Mouse (Mus musculus) midbrain, embryonic 16.5 days (tissue): ENCODE measurements at regions not wholly inside any gene's neighbourhood (a gene's known extent, or its start where the extent isn't known, plus 50 kb on each side); places are given as distances from the start of the nearest gene placed in this dataset.

Source experiments
- ATAC-seq: fragments of 200-750 bp; cut with Nextera tagmentation; 2 replicates; pipeline ENCODE4 v1.8.0; 2017; ENCODE audit warnings: moderate TSS enrichment
- H3K27ac ChIP-seq: fragments of 300-500 bp; sonication (generic); 2 replicates; pipeline ENCODE4 v1.5.1; 2014; ENCODE audit warnings: mild to moderate bottlenecking, low read length, mixed read lengths
- H3K27me3 ChIP-seq: fragments of 300-500 bp; sonication (generic); 2 replicates; pipeline ENCODE4 v1.6.1; 2014; ENCODE audit warnings: low read depth, low read length, mixed read lengths; ENCODE audit not compliant: control insufficient read depth, insufficient read depth
- H3K36me3 ChIP-seq: fragments of 300-500 bp; sonication (generic); 2 replicates; pipeline ENCODE4 v1.6.1; 2014; ENCODE audit warnings: mild to moderate bottlenecking, low read length, moderate library complexity, mixed read lengths; ENCODE audit not compliant: control insufficient read depth, insufficient read depth
- H3K4me1 ChIP-seq: fragments of 300-500 bp; sonication (generic); 2 replicates; pipeline ENCODE4 v1.6.1; 2014; ENCODE audit warnings: mild to moderate bottlenecking, low read length, mixed read lengths; ENCODE audit not compliant: control insufficient read depth, insufficient read depth
- H3K4me2 ChIP-seq: fragments of 300-500 bp; sonication (generic); 2 replicates; pipeline ENCODE4 v1.6.1; 2014; ENCODE audit warnings: mild to moderate bottlenecking, low read length, mixed read lengths
- H3K4me3 ChIP-seq: fragments of 300-500 bp; sonication (generic); 2 replicates; pipeline ENCODE4 v1.5.1; 2014; ENCODE audit warnings: low read depth, mild to moderate bottlenecking, low read length, moderate library complexity, mixed read lengths
- H3K9ac ChIP-seq: fragments of 300-500 bp; sonication (generic); 2 replicates; pipeline ENCODE4 v1.6.1; 2014; ENCODE audit warnings: low read depth, low read length, mixed read lengths
- H3K9me3 ChIP-seq: fragments of 300-500 bp; sonication (generic); replicated peaks from 2 replicates; pipeline ENCODE4 v1.6.1; 2014; ENCODE audit warnings: mild to moderate bottlenecking, low read length, mixed read lengths; ENCODE audit not compliant: control insufficient read depth, poor library complexity, severe bottlenecking
- WGBS: fragments of 180-500 bp; shearing (Covaris S2); extraction: QIAGEN DNeasy Blood & Tissue Kit; methylation state at CpG from one replicate; pipeline ENCODE4 v1.1.7; 2014; 5-methylcytosine and 5-hydroxymethylcytosine counted together

GRCm38 (mm10) chr1:60655206-60655605 lies 61.4 kb upstream of the Cd28 start:
- Histone ChIP-seq H3K27ac (no peak overlapping the region), H3K4me1 (no peaks in the 10 kb centered on the region), H3K4me3 (no peak overlapping the region), H3K27me3 (no peaks in the 10 kb centered on the region), H3K9ac (no peak overlapping the region), H3K4me2 (no peak overlapping the region), H3K36me3 (no peaks in the 10 kb centered on the region), H3K9me3 (no peaks in the 10 kb centered on the region)
- ATAC-seq, result no peak
- WGBS, result 50% methylated on average over 2 of the region's 2 CpGs

- no peak for ATAC-seq
These were observed 64.0 kb upstream of the Cd28 start for GRCm38 (mm10) chr1:60652570-60653011.

GRCm38 (mm10) chr1:60650158-60650557 lies 66.4 kb upstream of the Cd28 start:
- WGBS, result 86% methylated on average over 3 of the region's 3 CpGs
- H3K4me3 ChIP-seq, result no peak overlapping the region
- H3K27ac ChIP-seq, result no peak overlapping the region
- ATAC-seq, result no peak
- H3K9ac ChIP-seq, result no peak overlapping the region
- H3K9me3 ChIP-seq, result no peaks in the 10 kb centered on the region
- H3K4me2 ChIP-seq, result no peak overlapping the region
- peaks cover 6% of the 10 kb centered on the region; the same call in 1 of the 2 replicates for H3K4me1 ChIP-seq
- no peaks in the 10 kb centered on the region for H3K27me3 ChIP-seq
- no peaks in the 10 kb centered on the region for H3K36me3 ChIP-seq

More at GRCm38 (mm10) chr1:60652570-60653011, 64.0 kb upstream of the Cd28 start:
- Histone ChIP-seq H3K4me1 (peaks cover 6% of the 10 kb centered on the region; the same call in 1 of the 2 replicates), H3K27me3 (no peaks in the 10 kb centered on the region), H3K36me3 (no peaks in the 10 kb centered on the region), H3K9me3 (no peaks in the 10 kb centered on the region), H3K9ac (no peak overlapping the region), H3K4me2 (no peak overlapping the region), H3K4me3 (no peak overlapping the region), H3K27ac (no peak overlapping the region)
- 82% methylated on average over 4 of the region's 4 CpGs for WGBS

GRCm38 (mm10) chr1:60649303-60649850 lies 67.2 kb upstream of the Cd28 start:
- Histone ChIP-seq H3K4me1 (peaks cover 6% of the 10 kb centered on the region; the same call in 1 of the 2 replicates), H3K9me3 (no peaks in the 10 kb centered on the region), H3K27ac (no peak overlapping the region), H3K36me3 (no peaks in the 10 kb centered on the region), H3K4me3 (no peak overlapping the region), H3K4me2 (no peak overlapping the region), H3K27me3 (no peaks in the 10 kb centered on the region), H3K9ac (no peak overlapping the region)
- WGBS, result 42% methylated on average over 8 of the region's 8 CpGs
- no peak for ATAC-seq

GRCm38 (mm10) chr1:60646828-60647227 lies 69.8 kb upstream of the Cd28 start:
- Histone ChIP-seq H3K4me3 (no peak overlapping the region), H3K9me3 (no peaks in the 10 kb centered on the region), H3K27me3 (no peaks in the 10 kb centered on the region), H3K36me3 (no peaks in the 10 kb centered on the region), H3K27ac (no peak overlapping the region), H3K4me2 (no peak overlapping the region), H3K9ac (no peak overlapping the region), H3K4me1 (peaks cover 6% of the 10 kb centered on the region; the same call in 1 of the 2 replicates)
- WGBS, result 60% methylated on average over 5 of the region's 5 CpGs
- no peak for ATAC-seq

- no peak overlapping the region for H3K4me3 ChIP-seq
- H3K9ac ChIP-seq, result no peak overlapping the region
- no peaks in the 10 kb centered on the region for H3K27me3 ChIP-seq
- ATAC-seq, result no peak
- 60% methylated on average over 5 of the region's 5 CpGs for WGBS
- no peaks in the 10 kb centered on the region for H3K9me3 ChIP-seq
- H3K4me2 ChIP-seq, result no peak overlapping the region
- no peak overlapping the region for H3K27ac ChIP-seq
- H3K36me3 ChIP-seq, result no peaks in the 10 kb centered on the region
- H3K4me1 ChIP-seq, result peaks cover 6% of the 10 kb centered on the region; the same call in 1 of the 2 replicates
These were observed 70.4 kb upstream of the Cd28 start for GRCm38 (mm10) chr1:60646174-60646573.

- ATAC-seq, result no peak
- WGBS, result 41% methylated on average over 1 of the region's 1 CpGs
- Histone ChIP-seq H3K4me2 (no peak overlapping the region), H3K36me3 (no peaks in the 10 kb centered on the region), H3K27me3 (no peaks in the 10 kb centered on the region), H3K9me3 (no peaks in the 10 kb centered on the region), H3K27ac (no peak overlapping the region), H3K4me1 (peaks cover 6% of the 10 kb centered on the region; the same call in 1 of the 2 replicates), H3K4me3 (no peak overlapping the region), H3K9ac (no peak overlapping the region)
These were observed 71.4 kb upstream of the Cd28 start for GRCm38 (mm10) chr1:60645176-60645575.

- H3K4me3 ChIP-seq, result no peak overlapping the region
- H3K27me3 ChIP-seq, result no peaks in the 10 kb centered on the region
- H3K27ac ChIP-seq, result no peak overlapping the region
- WGBS, result 75% methylated on average over 3 of the region's 3 CpGs
- H3K4me1 ChIP-seq, result no peaks in the 10 kb centered on the region
- no peak overlapping the region for H3K4me2 ChIP-seq
- H3K9me3 ChIP-seq, result no peaks in the 10 kb centered on the region
- no peak overlapping the region for H3K9ac ChIP-seq
- no peak for ATAC-seq
- no peaks in the 10 kb centered on the region for H3K36me3 ChIP-seq
These were observed 73.8 kb upstream of the Cd28 start for GRCm38 (mm10) chr1:60642761-60643160.

- no peaks in the 10 kb centered on the region for H3K36me3 ChIP-seq
- no peaks in the 10 kb centered on the region for H3K27me3 ChIP-seq
- ATAC-seq, result no peak
- no peak overlapping the region for H3K27ac ChIP-seq
- H3K9me3 ChIP-seq, result no peaks in the 10 kb centered on the region
- no peak overlapping the region for H3K4me3 ChIP-seq
- no peak overlapping the region for H3K4me2 ChIP-seq
- no peaks in the 10 kb centered on the region for H3K4me1 ChIP-seq
- WGBS, result 49% methylated on average over 2 of the region's 2 CpGs
- no peak overlapping the region for H3K9ac ChIP-seq
These were observed 74.4 kb upstream of the Cd28 start for GRCm38 (mm10) chr1:60642175-60642574.
